Mouse (Mus musculus) stomach, embryonic 14.5 days (tissue): ENCODE measurements at regions not wholly inside any gene's neighbourhood (a gene's known extent, or its start where the extent isn't known, plus 50 kb on each side); places are given as distances from the start of the nearest gene placed in this dataset.

Experiments
- ATAC-seq: fragments of 200-750 bp; cut with Nextera tagmentation; 2 replicates; pipeline ENCODE4 v1.8.0; 2017; ENCODE audit warnings: low read depth, moderate TSS enrichment; ENCODE audit not compliant: insufficient number of reproducible peaks, insufficient read depth, low FRiP score
- H3K27ac ChIP-seq: fragments of 300-500 bp; sonication (generic); 2 replicates; pipeline ENCODE4 v1.5.1; 2014; ENCODE audit warnings: mild to moderate bottlenecking, low read length, moderate library complexity, mixed read lengths
- H3K27me3 ChIP-seq: fragments of 300-500 bp; sonication (generic); 2 replicates; pipeline ENCODE4 v1.6.1; 2014; ENCODE audit warnings: low read length, control low read depth, mixed read lengths; ENCODE audit not compliant: control insufficient read depth, insufficient read depth
- H3K36me3 ChIP-seq: fragments of 300-500 bp; sonication (generic); 2 replicates; pipeline ENCODE4 v1.6.1; 2014; ENCODE audit warnings: mild to moderate bottlenecking, control low read depth, low read length, moderate library complexity, mixed read lengths; ENCODE audit not compliant: control insufficient read depth, insufficient read depth
- H3K4me1 ChIP-seq: fragments of 300-500 bp; sonication (generic); 2 replicates; pipeline ENCODE4 v1.6.1; 2014; ENCODE audit warnings: low read length, control low read depth, mixed read lengths; ENCODE audit not compliant: control insufficient read depth, insufficient read depth
- H3K4me2 ChIP-seq: fragments of 300-500 bp; sonication (generic); replicated peaks from 2 replicates; pipeline ENCODE4 v1.6.1; 2014; ENCODE audit warnings: low read depth, low read length, control low read depth
- H3K4me3 ChIP-seq: fragments of 300-500 bp; sonication (generic); 2 replicates; pipeline ENCODE4 v1.5.1; 2014; ENCODE audit warnings: low read depth, low read length, control low read depth
- H3K9ac ChIP-seq: fragments of 300-500 bp; sonication (generic); replicated peaks from 2 replicates; pipeline ENCODE4 v1.6.1; 2014; ENCODE audit warnings: low read depth, mild to moderate bottlenecking, control low read depth, low read length, moderate library complexity, mixed read lengths
- H3K9me3 ChIP-seq: fragments of 300-500 bp; sonication (generic); 2 replicates; pipeline ENCODE4 v1.6.1; 2016; ENCODE audit warnings: low read depth, low read length, control low read depth; ENCODE audit not compliant: control insufficient read depth
- WGBS: fragments of 180-500 bp; shearing (Covaris S2); extraction: QIAGEN DNeasy Blood & Tissue Kit; methylation state at CpG from one replicate; pipeline ENCODE4 v1.1.7; 2014; 5-methylcytosine and 5-hydroxymethylcytosine counted together

GRCm38 (mm10) chr5:51288234-51288633, 279.3 kb downstream of the Ppargc1a start:
- no peaks in the 10 kb centered on the region for H3K27me3 ChIP-seq
- no peak overlapping the region for H3K4me3 ChIP-seq
- H3K4me1 ChIP-seq: no peaks in the 10 kb centered on the region
- H3K36me3 ChIP-seq: no peaks in the 10 kb centered on the region
- H3K4me2 ChIP-seq: no peak overlapping the region
- H3K9ac ChIP-seq: no peak overlapping the region
- no peak for ATAC-seq
- H3K27ac ChIP-seq: no peak overlapping the region
- no peaks in the 10 kb centered on the region for H3K9me3 ChIP-seq
- WGBS: 81% methylated on average over 2 of the region's 2 CpGs

GRCm38 (mm10) chr5:51241156-51241555, 326.4 kb downstream of the Ppargc1a start:
- no peak overlapping the region for H3K9ac ChIP-seq
- H3K27ac ChIP-seq: no peak overlapping the region
- no peaks in the 10 kb centered on the region for H3K4me1 ChIP-seq
- H3K27me3 ChIP-seq: no peaks in the 10 kb centered on the region
- WGBS: 77% methylated on average over 2 of the region's 2 CpGs
- H3K36me3 ChIP-seq: no peaks in the 10 kb centered on the region
- H3K4me3 ChIP-seq: no peak overlapping the region
- H3K4me2 ChIP-seq: no peak overlapping the region
- ATAC-seq: no peak
- H3K9me3 ChIP-seq: no peaks in the 10 kb centered on the region

- H3K27me3 ChIP-seq: no peaks in the 10 kb centered on the region
- H3K36me3 ChIP-seq: no peaks in the 10 kb centered on the region
- WGBS: 86% methylated on average over 2 of the region's 2 CpGs
- ATAC-seq: no peak
- no peak overlapping the region for H3K27ac ChIP-seq
- H3K4me1 ChIP-seq: no peaks in the 10 kb centered on the region
- no peak overlapping the region for H3K9ac ChIP-seq
- H3K4me3 ChIP-seq: no peak overlapping the region
- H3K4me2 ChIP-seq: no peak overlapping the region
- no peaks in the 10 kb centered on the region for H3K9me3 ChIP-seq
Measured at GRCm38 (mm10) chr5:51234004-51234355, 333.5 kb downstream of the Ppargc1a start.

GRCm38 (mm10) chr5:51233271-51234003, 334.1 kb downstream of the Ppargc1a start:
- Histone ChIP-seq H3K9me3 (no peaks in the 10 kb centered on the region), H3K4me2 (no peak overlapping the region), H3K36me3 (no peaks in the 10 kb centered on the region), H3K4me1 (no peaks in the 10 kb centered on the region), H3K4me3 (no peak overlapping the region), H3K27ac (no peak overlapping the region), H3K27me3 (no peaks in the 10 kb centered on the region), H3K9ac (no peak overlapping the region)
- 78% methylated on average over 5 of the region's 5 CpGs for WGBS
- no peak for ATAC-seq

- Histone ChIP-seq H3K36me3 (no peaks in the 10 kb centered on the region), H3K9me3 (no peaks in the 10 kb centered on the region), H3K4me3 (no peak overlapping the region), H3K4me2 (no peak overlapping the region), H3K4me1 (no peaks in the 10 kb centered on the region), H3K9ac (no peak overlapping the region), H3K27me3 (no peaks in the 10 kb centered on the region), H3K27ac (no peak overlapping the region)
- ATAC-seq: no peak
- 92% methylated on average over 2 of the region's 2 CpGs for WGBS
Measured at GRCm38 (mm10) chr5:51229806-51230205, 337.7 kb downstream of the Ppargc1a start.

GRCm38 (mm10) chr5:51227996-51228395, 339.5 kb downstream of the Ppargc1a start:
- no peak overlapping the region for H3K27ac ChIP-seq
- no peaks in the 10 kb centered on the region for H3K9me3 ChIP-seq
- no peak overlapping the region for H3K4me3 ChIP-seq
- no peaks in the 10 kb centered on the region for H3K4me1 ChIP-seq
- WGBS: 85% methylated on average over 3 of the region's 3 CpGs
- H3K4me2 ChIP-seq: no peak overlapping the region
- no peak for ATAC-seq
- H3K9ac ChIP-seq: no peak overlapping the region
- H3K36me3 ChIP-seq: no peaks in the 10 kb centered on the region
- no peaks in the 10 kb centered on the region for H3K27me3 ChIP-seq

- no peak overlapping the region for H3K27ac ChIP-seq
- H3K27me3 ChIP-seq: no peaks in the 10 kb centered on the region
- H3K9me3 ChIP-seq: no peaks in the 10 kb centered on the region
- 88% methylated on average over 1 of the region's 1 CpGs for WGBS
- no peak overlapping the region for H3K4me2 ChIP-seq
- no peak overlapping the region for H3K9ac ChIP-seq
- no peaks in the 10 kb centered on the region for H3K36me3 ChIP-seq
- no peaks in the 10 kb centered on the region for H3K4me1 ChIP-seq
- H3K4me3 ChIP-seq: no peak overlapping the region
- ATAC-seq: no peak
Measured at GRCm38 (mm10) chr5:51203266-51203665, 364.3 kb downstream of the Ppargc1a start.

GRCm38 (mm10) chr5:51202525-51203215, 364.9 kb downstream of the Ppargc1a start:
- H3K27me3 ChIP-seq: no peaks in the 10 kb centered on the region
- WGBS: 72% methylated on average over 4 of the region's 4 CpGs
- no peak for ATAC-seq
- no peaks in the 10 kb centered on the region for H3K4me1 ChIP-seq
- H3K27ac ChIP-seq: no peak overlapping the region
- no peak overlapping the region for H3K4me2 ChIP-seq
- no peaks in the 10 kb centered on the region for H3K36me3 ChIP-seq
- no peak overlapping the region for H3K9ac ChIP-seq
- H3K4me3 ChIP-seq: no peak overlapping the region
- H3K9me3 ChIP-seq: no peaks in the 10 kb centered on the region
